Mouse (Mus musculus): ENCODE data around the gene Chrna4. TPM values are rescaled to one million over a fixed set of nuclear protein-coding genes. Genes with fewer than 3 reads are reported as not detected.

The Chrna4 gene
- polyA plus RNA-seq, 1 experiment = not detected

- H3K4me1 ChIP-seq = no peaks in the 10 kb centered on the region
- H3K27me3 ChIP-seq (replicated peaks) = peaks cover 54% of the 10 kb centered on the region
- no peak for TF ChIP-seq FLI1 (IDR thresholded peaks at IDR 0.05; ENCODE audit: low read length)
- no peak for TF ChIP-seq GATA1 (IDR thresholded peaks at IDR 0.05; ENCODE audit: borderline replicate concordance, low read length)
- no peaks in the 10 kb centered on the region for H3K9me3 ChIP-seq
- no peaks in the 10 kb centered on the region for H3K36me3 ChIP-seq (replicated peaks; ENCODE audit: low read length)
- H3K4me3 ChIP-seq (replicated peaks) = no peak overlapping the region
These were observed 26.8 kb upstream of the Chrna4 start for GRCm38 (mm10) chr2:181070136-181070535.

GRCm38 (mm10) chr2:181068499-181068898 is 25.2 kb upstream of the Chrna4 start:
- Histone ChIP-seq H3K36me3 (replicated peaks; ENCODE audit: low read length) (no peaks in the 10 kb centered on the region), H3K9me3 (no peaks in the 10 kb centered on the region), H3K4me3 (replicated peaks) (no peak overlapping the region), H3K4me1 (no peaks in the 10 kb centered on the region), H3K27me3 (replicated peaks) (peaks cover 51% of the 10 kb centered on the region)
- TF ChIP-seq FLI1 (IDR thresholded peaks at IDR 0.05; ENCODE audit: low read length) (no peak), GATA1 (IDR thresholded peaks at IDR 0.05; ENCODE audit: borderline replicate concordance, low read length) (no peak)

GRCm38 (mm10) chr2:181065827-181066226 is 22.5 kb upstream of the Chrna4 start:
- Histone ChIP-seq H3K9me3 (no peaks in the 10 kb centered on the region), H3K4me3 (replicated peaks) (no peak overlapping the region), H3K27me3 (replicated peaks) (peaks cover 44% of the 10 kb centered on the region), H3K36me3 (replicated peaks; ENCODE audit: low read length) (no peaks in the 10 kb centered on the region), H3K4me1 (no peaks in the 10 kb centered on the region)
- TF ChIP-seq FLI1 (IDR thresholded peaks at IDR 0.05; ENCODE audit: low read length) (no peak), GATA1 (IDR thresholded peaks at IDR 0.05; ENCODE audit: borderline replicate concordance, low read length) (no peak)

GRCm38 (mm10) chr2:181060127-181060526 is 16.8 kb upstream of the Chrna4 start:
- Histone ChIP-seq H3K4me1 (0 out of 2 replicates have a peak, but pooled peaks cover 4% of the 10 kb centered on the region), H3K9me3 (no peaks in the 10 kb centered on the region), H3K36me3 (replicated peaks; ENCODE audit: low read length) (no peaks in the 10 kb centered on the region), H3K4me3 (replicated peaks) (no peak overlapping the region), H3K27me3 (replicated peaks) (peaks cover 70% of the 10 kb centered on the region)
- no peak for TF ChIP-seq GATA1 (IDR thresholded peaks at IDR 0.05; ENCODE audit: borderline replicate concordance, low read length)
- TF ChIP-seq FLI1 (IDR thresholded peaks at IDR 0.05; ENCODE audit: low read length) = no peak

GRCm38 (mm10) chr2:181058193-181058592 is 14.8 kb upstream of the Chrna4 start:
- no peaks in the 10 kb centered on the region for H3K36me3 ChIP-seq (replicated peaks; ENCODE audit: low read length)
- TF ChIP-seq GATA1 (IDR thresholded peaks at IDR 0.05; ENCODE audit: borderline replicate concordance, low read length) = no peak
- TF ChIP-seq FLI1 (IDR thresholded peaks at IDR 0.05; ENCODE audit: low read length) = no peak
- H3K27me3 ChIP-seq (replicated peaks) = peaks cover 73% of the 10 kb centered on the region
- H3K4me1 ChIP-seq = 0 out of 2 replicates have a peak, but pooled peaks cover 4% of the 10 kb centered on the region
- no peaks in the 10 kb centered on the region for H3K9me3 ChIP-seq
- no peak overlapping the region for H3K4me3 ChIP-seq (replicated peaks)

- no peak overlapping the region for H3K4me3 ChIP-seq (replicated peaks)
These were observed 14.0 kb upstream of the Chrna4 start for GRCm38 (mm10) chr2:181057341-181057740.

GRCm38 (mm10) chr2:181052171-181052570 is 8.8 kb upstream of the Chrna4 start:
- H3K9me3 ChIP-seq = no peaks in the 10 kb centered on the region
- H3K4me1 ChIP-seq = peaks cover 4% of the 10 kb centered on the region; the same call in 1 of the 2 replicates
- H3K27me3 ChIP-seq (replicated peaks) = peaks cover 79% of the 10 kb centered on the region
- no peak overlapping the region for H3K4me3 ChIP-seq (replicated peaks)
- TF ChIP-seq GATA1 (IDR thresholded peaks at IDR 0.05; ENCODE audit: borderline replicate concordance, low read length) (no peak), FLI1 (IDR thresholded peaks at IDR 0.05; ENCODE audit: low read length) (no peak)
- H3K36me3 ChIP-seq (replicated peaks; ENCODE audit: low read length) = no peaks in the 10 kb centered on the region

More at GRCm38 (mm10) chr2:181057341-181057740, 14.0 kb upstream of the Chrna4 start:
- no peak for TF ChIP-seq FLI1 (IDR thresholded peaks at IDR 0.05; ENCODE audit: low read length)
- Histone ChIP-seq H3K36me3 (replicated peaks; ENCODE audit: low read length) (no peaks in the 10 kb centered on the region), H3K27me3 (replicated peaks) (peaks cover 74% of the 10 kb centered on the region), H3K4me1 (0 out of 2 replicates have a peak, but pooled peaks cover 4% of the 10 kb centered on the region), H3K9me3 (no peaks in the 10 kb centered on the region)

GRCm38 (mm10) chr2:181048986-181049385 is 5.6 kb upstream of the Chrna4 start:
- peaks cover 83% of the 10 kb centered on the region for H3K27me3 ChIP-seq (replicated peaks)

GRCm38 (mm10) chr2:181048252-181048945 is 5.1 kb upstream of the Chrna4 start:
- Histone ChIP-seq H3K36me3 (replicated peaks; ENCODE audit: low read length) (no peaks in the 10 kb centered on the region), H3K9me3 (no peaks in the 10 kb centered on the region), H3K27me3 (replicated peaks) (peaks cover 86% of the 10 kb centered on the region), H3K4me3 (replicated peaks) (no peak overlapping the region), H3K4me1 (peaks cover 4% of the 10 kb centered on the region; the same call in 1 of the 2 replicates)
- TF ChIP-seq FLI1 (IDR thresholded peaks at IDR 0.05; ENCODE audit: low read length) (no peak), GATA1 (IDR thresholded peaks at IDR 0.05; ENCODE audit: borderline replicate concordance, low read length) (no peak)

More at GRCm38 (mm10) chr2:181048986-181049385, 5.6 kb upstream of the Chrna4 start:
- H3K36me3 ChIP-seq (replicated peaks; ENCODE audit: low read length) = no peaks in the 10 kb centered on the region
- peaks cover 4% of the 10 kb centered on the region; the same call in 1 of the 2 replicates for H3K4me1 ChIP-seq
- TF ChIP-seq GATA1 (IDR thresholded peaks at IDR 0.05; ENCODE audit: borderline replicate concordance, low read length) (no peak), FLI1 (IDR thresholded peaks at IDR 0.05; ENCODE audit: low read length) (no peak)
- H3K9me3 ChIP-seq = no peaks in the 10 kb centered on the region
- H3K4me3 ChIP-seq (replicated peaks) = no peak overlapping the region

- no peaks in the 10 kb centered on the region; the same call in 1 of the 2 replicates for H3K4me1 ChIP-seq
- no peaks in the 10 kb centered on the region for H3K9me3 ChIP-seq
- no peak overlapping the region for H3K4me3 ChIP-seq (replicated peaks)
- peaks cover 100% of the 10 kb centered on the region for H3K27me3 ChIP-seq (replicated peaks)
- TF ChIP-seq FLI1 (IDR thresholded peaks at IDR 0.05; ENCODE audit: low read length) (no peak), GATA1 (IDR thresholded peaks at IDR 0.05; ENCODE audit: borderline replicate concordance, low read length) (no peak)
- H3K36me3 ChIP-seq (replicated peaks; ENCODE audit: low read length) = no peaks in the 10 kb centered on the region
These were observed 655 bp upstream of the Chrna4 start for GRCm38 (mm10) chr2:181044001-181044400.
